In the genomic region with DNA sequence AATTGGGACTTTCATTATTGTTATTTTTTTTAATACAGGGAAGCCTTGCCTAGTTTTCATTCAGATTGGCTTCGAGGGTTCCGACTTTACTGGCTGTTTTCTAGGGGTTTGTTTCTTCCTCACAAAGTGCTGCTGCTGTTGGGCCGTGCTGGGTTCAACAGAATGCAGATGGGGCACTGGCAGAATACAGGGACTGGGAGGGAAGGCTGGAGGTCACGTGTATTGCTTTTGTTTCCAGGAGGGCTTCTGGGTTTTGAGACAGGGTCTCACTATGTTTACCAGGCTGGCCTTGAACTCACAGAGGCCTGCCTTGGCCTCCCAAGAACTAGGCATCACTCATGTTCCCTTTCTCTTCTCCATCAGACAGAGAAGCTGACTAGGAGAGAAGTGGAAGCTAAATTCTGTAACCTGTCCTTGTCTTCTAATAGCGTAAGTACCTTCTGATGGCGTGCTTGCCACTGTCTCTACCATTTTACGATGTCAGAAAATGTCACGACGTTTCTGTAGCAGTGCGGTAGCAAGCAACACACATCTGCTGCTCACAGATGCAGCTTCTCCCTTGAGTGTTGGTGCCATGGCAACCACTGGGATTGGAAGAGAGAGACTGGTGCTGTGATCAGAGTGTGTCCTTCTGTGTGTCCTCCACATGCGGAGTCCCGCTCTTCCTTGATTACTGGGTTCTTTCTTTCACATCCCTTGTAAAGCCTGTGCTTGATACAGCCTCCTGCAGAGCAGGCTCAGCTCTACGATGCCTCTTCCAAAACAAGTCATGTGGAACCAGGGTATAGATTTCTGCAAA, we compare ENCODE assay signal across 13 mouse cellular contexts. TPM values are rescaled to one million over a fixed set of nuclear protein-coding genes. Genes with fewer than 3 reads are reported as not detected.
A peak's percentile ranks its signal among the peaks of the same experiment; 100 is the strongest.
DNase-seq lines count a peak whose midpoint lies in the region; ATAC-seq and TF ChIP-seq lines count a peak whose summit lies in the region.
"Had no signal": no experiment of that assay in that cellular context is flagged by ENCODE, and none has a peak within 500 bp of the region (broad histone marks: within the 10 kb centered on the region; RNA-seq: fewer than 3 reads in every experiment).

No protein-coding gene starts in this region.

- 0 out of 2 replicates have a peak overlapping the region, but pooled peaks have one; percentile 10 for H3K9ac ChIP-seq in midbrain, embryonic 16.5 days (ENCODE audit: low read depth, low read length)
- no peak overlapping the region for H3K9ac ChIP-seq in lung, postnatal 0 days (replicated peaks; ENCODE audit: low read depth)

- H3K4me2 ChIP-seq in midbrain, embryonic 16.5 days (ENCODE audit: low read length) = 0 out of 2 replicates have a peak overlapping the region, but pooled peaks have one; percentile 12
- no peak overlapping the region for H3K4me2 ChIP-seq in lung, postnatal 0 days (replicated peaks; ENCODE audit: low read depth, low read length)

- peaks cover 5% of the 10 kb centered on the region; the same call in 1 of the 2 replicates for H3K4me1 ChIP-seq in midbrain, embryonic 16.5 days (ENCODE audit: control insufficient read depth, insufficient read depth, low read length)
- no peaks in the 10 kb centered on the region; the same call in 1 of the 2 replicates for H3K4me1 ChIP-seq in lung, postnatal 0 days (ENCODE audit: insufficient read depth, low read depth, low read length)

- H3K4me3 ChIP-seq in midbrain, embryonic 16.5 days (ENCODE audit: low read depth, low read length) = no peak overlapping the region
- H3K4me3 ChIP-seq in lung, postnatal 0 days (ENCODE audit: low read depth, low read length) = no peak overlapping the region

- no peaks in the 10 kb centered on the region for H3K9me3 ChIP-seq in midbrain, embryonic 16.5 days (replicated peaks; ENCODE audit: control insufficient read depth, low read length, poor library complexity, severe bottlenecking)
- H3K9me3 ChIP-seq in lung, postnatal 0 days (ENCODE audit: low read length) = no peaks in the 10 kb centered on the region

- TF ChIP-seq CTCF in lung, postnatal 0 days (IDR thresholded peaks at IDR 0.05) = no peak

- no peak for TF ChIP-seq EP300 in lung, postnatal 0 days (IDR thresholded peaks at IDR 0.05)

- H3K27me3 ChIP-seq in midbrain, embryonic 16.5 days (ENCODE audit: control insufficient read depth, insufficient read depth, low read depth, low read length) = no peaks in the 10 kb centered on the region
- H3K27me3 ChIP-seq in lung, postnatal 0 days (replicated peaks; ENCODE audit: insufficient read depth, low read length) = no peaks in the 10 kb centered on the region

- ATAC-seq in midbrain, embryonic 16.5 days = peak; percentile 92
- ATAC-seq in lung, postnatal 0 days = no peak
- ATAC-seq: inflammation-experienced regulatory T-cells, adult 6 months had no signal

- peak overlapping the region; percentile 51 for H3K27ac ChIP-seq in midbrain, embryonic 16.5 days (ENCODE audit: low read length)
- no peak overlapping the region for H3K27ac ChIP-seq in lung, postnatal 0 days (ENCODE audit: low read length)
- H3K27ac ChIP-seq: macrophage had no signal

- peak; percentile 47 for DNase-seq in brain, embryonic 18.5 days (ENCODE audit: low read depth, low spot score)
- DNase-seq in frontal cortex, postnatal 10 days (ENCODE audit: low spot score in 2 of 2) = peak; percentile 44 to 54
- DNase-seq in layer of hippocampus, postnatal 10 days (ENCODE audit: low spot score in 2 of 2) = peak; percentile 30 to 50
- DNase-seq in lung, postnatal 14 days = no peak
- no peak for DNase-seq in cerebellum, postnatal 14 days
- DNase-seq in urinary bladder, adult 2 months (ENCODE audit: low spot score) = no peak
- no peak for DNase-seq in lung, postnatal 0 days (ENCODE audit: low spot score)
- DNase-seq: cerebellum, adult 9-10 months; gastrocnemius, postnatal 10 days; thymus, postnatal 25 days had no signal

- H3K36me3 ChIP-seq in midbrain, embryonic 16.5 days (ENCODE audit: control insufficient read depth, insufficient read depth, low read length) = peaks cover 13% of the 10 kb centered on the region
- H3K36me3 ChIP-seq in lung, postnatal 0 days (ENCODE audit: insufficient read depth, low read length) = no peaks in the 10 kb centered on the region; the same call in 1 of the 2 replicates

- 51% methylated on average over 13 of the region's 13 CpGs for whole genome bisulfite sequencing in midbrain, embryonic 16.5 days
- WGBS in lung, postnatal 0 days = 94% methylated on average over 13 of the region's 13 CpGs

RNA-seq across cellular contexts. Expression of a gene that starts 21.8 kb away (rescaled TPM):
- total RNA-seq in layer of hippocampus, postnatal 10 days (2021) = 100 to 1,000 TPM; 171 to 194 TPM
- 306 and 312 TPM in 2 replicates for polyA plus RNA-seq in midbrain, embryonic 16.5 days (2015; fragmentation: Nextera tagmentation; extraction: Ambion mirVana)
- polyA plus RNA-seq in urinary bladder, adult 2 months (2012; rRNA removed) = 203 and 232 TPM in 2 replicates
- 275 and 277 TPM in 2 replicates for polyA plus RNA-seq in lung, postnatal 0 days (2015; fragmentation: Nextera tagmentation; extraction: Ambion mirVana)

Comparison
In these comparisons a context has a peak if more than half of its experiments do, and no peak if none do; other contexts are left out.
1. DNase-seq: peak in brain, embryonic 18.5 days (single experiment), frontal cortex, postnatal 10 days (2 of 2) and layer of hippocampus, postnatal 10 days (2 of 2); none in lung, postnatal 14 days (single experiment), cerebellum, postnatal 14 days (0 of 2), urinary bladder, adult 2 months (single experiment) and lung, postnatal 0 days (single experiment).